Mouse (Mus musculus) midbrain, postnatal 0 days (tissue): ENCODE measurements around the gene Cyb561d1. TPM values are rescaled to one million over a fixed set of nuclear protein-coding genes. Genes with fewer than 3 reads are reported as not detected.

Source experiments
- ATAC-seq: fragments of 200-750 bp; cut with Nextera tagmentation; 2 replicates; pipeline ENCODE4 v1.8.0; 2017; ENCODE audit warnings: moderate number of reproducible peaks, mild to moderate bottlenecking, moderate TSS enrichment, moderate library complexity; ENCODE audit not compliant: low FRiP score
- DNase-seq: peaks from one replicate; pipeline ENCODE4 v3.0.0-alpha.2; 2015; ENCODE audit warnings: low spot score
- H3K27ac ChIP-seq: fragments of 300-500 bp; sonication (generic); 2 replicates; pipeline ENCODE4 v1.5.1; 2014; ENCODE audit warnings: low read depth, mild to moderate bottlenecking, low read length, mixed read lengths
- H3K27me3 ChIP-seq: fragments of 300-500 bp; sonication (generic); 2 replicates; pipeline ENCODE4 v1.6.1; 2014; ENCODE audit warnings: low read length, control low read depth, mixed read lengths; ENCODE audit not compliant: insufficient read depth
- H3K36me3 ChIP-seq: fragments of 300-500 bp; sonication (generic); 2 replicates; pipeline ENCODE4 v1.6.1; 2014; ENCODE audit warnings: low read length, control low read depth, mixed read lengths; ENCODE audit not compliant: insufficient read depth
- H3K4me1 ChIP-seq: fragments of 300-500 bp; sonication (generic); 2 replicates; pipeline ENCODE4 v1.6.1; 2014; ENCODE audit warnings: mild to moderate bottlenecking, control low read depth, antibody characterized with exemption, low read length, mixed read lengths; ENCODE audit not compliant: insufficient read depth
- H3K4me2 ChIP-seq: fragments of 300-500 bp; sonication (generic); 2 replicates; pipeline ENCODE4 v1.6.1; 2014; ENCODE audit warnings: low read depth, mild to moderate bottlenecking, low read length, mixed read lengths; ENCODE audit not compliant: poor library complexity, severe bottlenecking
- H3K4me3 ChIP-seq: fragments of 300-500 bp; sonication (generic); 2 replicates; pipeline ENCODE4 v1.5.1; 2014; ENCODE audit warnings: low read depth, mild to moderate bottlenecking, low read length, moderate library complexity
- H3K9ac ChIP-seq: fragments of 300-500 bp; sonication (generic); replicated peaks from 2 replicates; pipeline ENCODE4 v1.6.1; 2014; ENCODE audit warnings: mild to moderate bottlenecking, low read length, moderate library complexity, mixed read lengths; ENCODE audit not compliant: poor library complexity, severe bottlenecking
- H3K9me3 ChIP-seq: fragments of 300-500 bp; sonication (generic); 2 replicates; pipeline ENCODE4 v1.6.1; 2016; ENCODE audit warnings: low read length, control low read depth
- CTCF ChIP-seq: IDR thresholded peaks from 2 replicates; pipeline ENCODE4 v1.5.1; 2016; ENCODE audit warnings: antibody characterized with exemption, mild to moderate bottlenecking
- WGBS: fragments of 180-500 bp; shearing (Covaris S2); extraction: QIAGEN DNeasy Blood & Tissue Kit; methylation state at CpG from one replicate; pipeline ENCODE4 v1.1.7; 2014; 5-methylcytosine and 5-hydroxymethylcytosine counted together
- polyA plus RNA-seq: library from polyadenylated mRNA; unstranded; fragments of >200 nt; fragmentation: Nextera tagmentation; extraction: Ambion mirVana; gene quantifications from 2 replicates; pipeline ENCODE4 v1.2.1, GENCODE M21; 2015
- total RNA-seq: library from RNA; depleted of rRNA; stranded (reverse); fragments of >200 nt; gene quantifications from 2 replicates; pipeline ENCODE4 v1.2.3, GENCODE M21; 2014

Cyb561d1 gene
- total and polyA plus RNA-seq, 2 experiments from 2014 or later, result 3.7 to 4.0 TPM

DNA sequence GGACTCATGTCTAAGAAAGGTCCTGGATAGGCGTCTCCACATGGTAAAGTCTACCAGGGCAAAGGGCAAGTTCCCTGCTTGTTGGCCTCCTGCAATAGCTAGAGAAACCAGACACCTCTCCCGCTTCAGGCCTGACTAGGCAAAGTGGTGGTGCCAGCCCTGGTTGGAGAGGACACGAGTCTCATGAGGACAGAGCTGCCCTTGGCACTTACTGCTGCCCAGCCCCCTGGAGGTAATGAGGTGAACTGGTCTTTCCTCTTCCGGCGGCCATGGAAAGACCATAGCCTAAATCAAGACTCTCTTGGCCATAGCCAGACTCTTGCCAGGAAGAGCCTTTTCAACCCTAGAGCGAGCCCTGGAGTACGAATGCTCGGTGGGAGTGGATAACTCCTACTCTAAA is 11.4 kb upstream of the Cyb561d1 start:
- Histone ChIP-seq H3K36me3 (0 out of 2 replicates have a peak, but pooled peaks cover 2% of the 10 kb centered on the region), H3K9me3 (no peaks in the 10 kb centered on the region), H3K4me2 (no peak overlapping the region), H3K4me3 (no peak overlapping the region), H3K4me1 (peaks cover 14% of the 10 kb centered on the region), H3K27me3 (no peaks in the 10 kb centered on the region), H3K27ac (0 out of 2 replicates have a peak overlapping the region, but pooled peaks have one; percentile 26), H3K9ac (no peak overlapping the region)
- no peak; the same call in 1 of the 2 replicates for TF ChIP-seq CTCF
- DNase-seq (no peak), ATAC-seq (no peak)
- WGBS, result 82% methylated on average over 8 of the region's 8 CpGs

DNA sequence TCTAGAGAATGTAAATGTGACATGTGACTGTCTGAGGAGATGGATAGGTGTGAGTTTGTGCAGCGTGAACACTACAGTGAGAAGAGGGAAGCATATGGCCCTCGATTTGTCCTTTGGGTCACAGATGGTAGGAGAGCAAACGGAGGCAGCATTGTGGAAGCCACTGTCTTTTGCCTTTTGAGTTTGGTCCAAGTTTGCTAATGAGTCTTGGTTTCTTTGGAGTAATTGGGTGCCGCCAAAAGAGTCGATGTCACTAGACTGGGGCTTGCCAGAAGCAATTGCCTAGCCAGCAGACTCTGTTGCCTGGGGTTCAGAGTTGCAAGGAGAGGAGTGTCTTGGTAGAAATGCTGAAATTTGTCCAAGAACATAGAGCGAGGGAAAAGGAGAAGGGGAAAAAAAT is 10.8 kb upstream of the Cyb561d1 start:
- 74% methylated on average over 6 of the region's 6 CpGs for WGBS
- peaks cover 14% of the 10 kb centered on the region for H3K4me1 ChIP-seq
- H3K9me3 ChIP-seq, result no peaks in the 10 kb centered on the region
- no peak overlapping the region for H3K4me3 ChIP-seq
- no peak for TF ChIP-seq CTCF
- H3K27ac ChIP-seq, result peak overlapping the region; percentile 96
- peak overlapping the region; percentile 73; the same call in 1 of the 2 replicates for H3K4me2 ChIP-seq
- 0 out of 2 replicates have a peak, but pooled peaks cover 5% of the 10 kb centered on the region for H3K36me3 ChIP-seq
- no peaks in the 10 kb centered on the region for H3K27me3 ChIP-seq
- no peak overlapping the region for H3K9ac ChIP-seq
- no peak for ATAC-seq
- DNase-seq, result peak; percentile 79

DNA sequence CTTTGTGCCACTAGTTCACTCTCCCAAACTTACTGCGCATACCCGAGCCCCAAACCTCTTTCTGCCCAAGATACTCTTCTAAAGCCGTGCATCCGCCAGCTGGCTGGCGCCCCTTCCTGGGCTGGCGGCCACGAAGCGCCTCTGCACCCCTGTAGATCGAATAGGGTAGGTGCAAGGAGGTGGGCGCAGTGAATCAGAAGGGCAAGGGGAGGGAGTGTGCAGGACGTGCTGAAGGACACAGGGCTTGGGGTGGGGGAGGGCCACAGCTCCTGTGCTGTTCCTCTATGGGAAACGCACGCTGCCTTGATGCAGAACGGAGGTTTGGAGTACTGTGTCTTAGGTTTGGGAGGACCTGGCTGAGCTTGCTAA is 9.7 kb upstream of the Cyb561d1 start, which contains the start of gene Atxn7l2:
TSS of gene Atxn7l2 (minus strand) at position 164 of the 369 bp plus-strand sequence.
- DNase-seq, result peak; percentile 86
- H3K27me3 ChIP-seq, result no peaks in the 10 kb centered on the region
- TF ChIP-seq CTCF, result peak; percentile 79
- WGBS, result 0% methylated on average over 14 of the region's 14 CpGs
- H3K4me2 ChIP-seq, result peak within 1 kb of the TSS; percentile 81
- ATAC-seq, result peak; percentile 89
- H3K9me3 ChIP-seq, result no peaks in the 10 kb centered on the region
- H3K27ac ChIP-seq, result peak within 1 kb of the TSS; percentile 96
- H3K4me3 ChIP-seq, result peak within 1 kb of the TSS; percentile 60
- H3K36me3 ChIP-seq, result peaks cover 16% of the 10 kb centered on the region
- peaks cover 14% of the 10 kb centered on the region for H3K4me1 ChIP-seq
- H3K9ac ChIP-seq, result peak within 1 kb of the TSS; percentile 64

GRCm38 (mm10) chr3:108209946-108210770 is 9.1 kb upstream of the Cyb561d1 start:
- Histone ChIP-seq H3K27me3 (no peaks in the 10 kb centered on the region), H3K4me3 (peak overlapping the region; percentile 60), H3K9ac (peak overlapping the region; percentile 64), H3K27ac (peak overlapping the region; percentile 96), H3K4me2 (peak overlapping the region; percentile 81), H3K4me1 (peaks cover 14% of the 10 kb centered on the region), H3K9me3 (no peaks in the 10 kb centered on the region), H3K36me3 (peaks cover 21% of the 10 kb centered on the region)
- under 1% methylated on average over 57 of the region's 72 CpGs for WGBS
- no peak for TF ChIP-seq CTCF
- ATAC-seq, result peak; percentile 95
- peak; percentile 99 for DNase-seq

- ATAC-seq (no peak), DNase-seq (no peak)
- Histone ChIP-seq H3K4me3 (peak overlapping the region; percentile 60), H3K27me3 (no peaks in the 10 kb centered on the region), H3K36me3 (peaks cover 27% of the 10 kb centered on the region), H3K9me3 (no peaks in the 10 kb centered on the region), H3K4me1 (peaks cover 14% of the 10 kb centered on the region), H3K27ac (peak overlapping the region; percentile 96), H3K9ac (peak overlapping the region; percentile 64), H3K4me2 (peak overlapping the region; percentile 81)
- TF ChIP-seq CTCF, result no peak
- WGBS, result 5% methylated on average over 8 of the region's 8 CpGs
Measured at GRCm38 (mm10) chr3:108209536-108209935, 8.5 kb upstream of the Cyb561d1 start.

DNA sequence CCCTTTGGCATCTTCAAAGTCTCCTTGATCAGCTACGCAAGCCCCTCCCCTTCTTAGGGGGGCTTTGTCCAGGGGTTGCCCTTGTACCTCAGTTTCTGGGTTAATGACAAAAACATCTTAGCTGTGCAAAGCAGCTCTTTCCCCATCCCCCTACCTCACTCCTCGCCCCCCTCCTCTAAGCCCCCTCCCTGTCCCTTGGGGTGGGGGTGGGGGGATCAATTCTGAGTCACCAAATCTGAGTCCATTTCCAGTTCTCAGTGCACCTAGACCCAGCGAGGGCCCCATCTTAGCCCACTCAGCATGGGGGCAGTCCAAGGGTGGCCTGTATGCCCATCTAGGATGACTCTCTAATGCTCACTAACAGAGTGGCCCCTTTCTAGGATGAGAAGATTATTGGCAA is 8.0 kb upstream of the Cyb561d1 start:
- no peak for TF ChIP-seq CTCF
- WGBS, result 53% methylated on average over 3 of the region's 3 CpGs
- Histone ChIP-seq H3K4me2 (peak overlapping the region; percentile 81), H3K27ac (no peak overlapping the region), H3K4me1 (peaks cover 14% of the 10 kb centered on the region), H3K27me3 (no peaks in the 10 kb centered on the region), H3K4me3 (peak overlapping the region; percentile 60), H3K36me3 (peaks cover 32% of the 10 kb centered on the region), H3K9me3 (no peaks in the 10 kb centered on the region), H3K9ac (peak overlapping the region; percentile 64)
- no peak for ATAC-seq
- no peak for DNase-seq
